Mouse (Mus musculus): ENCODE results near the gene 1700001K19Rik.

DNA sequence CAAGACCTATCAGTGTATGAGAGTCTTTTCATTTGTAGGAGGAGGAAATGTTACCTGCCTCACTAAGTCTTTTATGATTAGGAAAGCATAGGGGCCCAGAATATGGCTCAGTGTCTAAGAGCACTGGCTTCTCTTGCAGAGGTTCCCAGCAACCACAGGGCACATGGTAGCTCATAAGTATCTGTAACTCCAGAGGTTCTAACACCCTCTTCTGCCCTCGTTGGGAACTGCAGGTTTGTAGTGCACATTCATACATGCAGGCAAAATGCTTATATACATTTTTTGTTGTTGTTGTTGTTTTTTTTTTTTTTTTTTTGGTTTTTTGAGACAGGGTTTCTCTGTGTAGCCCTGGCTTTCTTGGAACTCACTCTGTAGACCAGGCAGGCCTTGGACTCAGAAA, 44.0 kb upstream of the 1700001K19Rik start:
- TF ChIP-seq CTCF (IDR thresholded peaks at IDR 0.05; ENCODE audit: borderline replicate concordance, control insufficient read depth, extremely low read depth, insufficient read depth, low read length, poor library complexity) (no peak), POLR2A (IDR thresholded peaks at IDR 0.05; ENCODE audit: control insufficient read depth, extremely low read depth, insufficient read depth, low read length, poor library complexity) (no peak)
